Mouse (Mus musculus) cerebellum, postnatal 36 days (tissue): ENCODE measurements at regions not wholly inside any gene's neighbourhood (a gene's known extent, or its start where the extent isn't known, plus 50 kb on each side); places are given as distances from the start of the nearest gene placed in this dataset.

Experiments used
- DNase-seq, 2 experiments: peaks; one replicate each; pipeline ENCODE4 v3.0.0; 2021 to 2022; ENCODE audit warnings: mixed read lengths in 2 of 2

DNA sequence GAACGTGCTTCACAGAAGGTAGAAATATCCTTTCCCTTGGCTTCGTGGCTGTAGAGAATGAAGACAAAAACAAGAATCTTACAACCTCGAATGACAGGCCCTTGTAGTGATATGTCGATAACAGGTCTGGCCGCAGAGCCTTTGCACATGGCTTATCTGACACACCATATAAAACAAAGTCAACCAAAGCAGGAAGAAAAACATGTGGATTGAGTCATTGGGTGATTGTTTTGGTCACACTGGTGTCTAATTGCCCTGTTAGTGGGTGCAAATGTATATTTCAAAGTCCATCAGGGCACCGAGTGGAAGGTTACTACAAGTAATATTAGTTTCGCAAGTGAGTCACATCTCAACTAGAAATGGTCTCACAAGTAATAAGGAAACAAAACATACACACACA is 569.9 kb upstream of the Itga1 start:
- no peak for DNase-seq

DNA sequence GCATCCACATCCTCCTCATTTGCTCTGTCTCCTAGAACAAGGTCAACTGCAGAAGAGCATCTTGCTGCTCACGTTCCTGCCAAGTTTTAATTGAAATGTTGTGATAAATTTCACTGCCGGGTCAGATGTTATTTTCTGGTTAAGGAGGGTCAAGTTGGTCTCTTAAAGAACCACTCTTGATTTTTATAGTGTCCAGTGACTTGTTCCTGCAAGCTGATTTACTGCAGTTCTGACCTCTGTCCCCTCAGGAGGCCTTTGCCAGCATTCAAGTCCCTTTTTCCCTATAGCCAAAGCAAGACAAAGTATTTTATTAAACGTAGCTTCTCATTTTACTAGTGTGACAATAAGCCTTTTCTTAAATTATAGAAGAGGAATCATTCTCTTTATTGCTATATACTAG is 567.8 kb upstream of the Itga1 start:
- DNase-seq = no peak

DNA sequence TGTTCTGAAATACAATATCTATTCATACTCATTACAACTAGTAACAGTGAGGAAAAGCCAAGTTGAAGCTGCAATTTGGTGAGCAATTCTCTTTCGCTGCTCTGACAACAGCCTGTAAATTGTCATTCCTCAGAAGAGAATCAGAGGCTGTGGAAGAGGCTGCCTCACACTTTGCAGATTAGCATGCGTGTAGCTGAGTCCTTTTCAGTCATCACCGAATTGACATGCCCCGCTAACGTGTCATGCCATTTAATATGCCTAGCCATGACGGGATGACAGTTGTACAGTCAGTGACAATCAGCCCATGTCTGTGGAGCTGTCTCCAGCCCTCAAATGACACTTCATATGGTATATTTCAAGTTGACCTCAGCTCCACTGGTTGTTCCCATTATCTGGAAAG is 553.4 kb upstream of the Itga1 start:
- DNase-seq = no peak

DNA sequence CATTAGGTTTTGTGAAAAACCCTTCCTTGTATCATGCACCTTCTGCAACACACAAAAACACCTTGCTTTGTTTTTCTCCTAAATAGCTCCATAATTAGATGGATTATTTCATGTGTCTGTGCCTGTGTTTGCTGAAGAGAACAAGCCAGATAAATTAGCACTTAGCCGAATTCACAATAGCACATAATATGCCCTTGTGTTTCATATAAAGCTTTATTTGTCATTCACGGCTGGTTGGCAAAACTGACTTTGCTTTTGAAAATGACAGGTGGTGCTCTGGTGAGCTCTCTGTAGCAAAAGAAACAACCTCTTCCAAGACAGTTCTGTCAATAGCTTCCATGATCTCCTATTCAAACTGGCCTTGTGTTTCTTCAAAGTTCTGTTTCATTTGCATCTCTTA is 551.2 kb upstream of the Itga1 start:
- DNase-seq = no peak

DNA sequence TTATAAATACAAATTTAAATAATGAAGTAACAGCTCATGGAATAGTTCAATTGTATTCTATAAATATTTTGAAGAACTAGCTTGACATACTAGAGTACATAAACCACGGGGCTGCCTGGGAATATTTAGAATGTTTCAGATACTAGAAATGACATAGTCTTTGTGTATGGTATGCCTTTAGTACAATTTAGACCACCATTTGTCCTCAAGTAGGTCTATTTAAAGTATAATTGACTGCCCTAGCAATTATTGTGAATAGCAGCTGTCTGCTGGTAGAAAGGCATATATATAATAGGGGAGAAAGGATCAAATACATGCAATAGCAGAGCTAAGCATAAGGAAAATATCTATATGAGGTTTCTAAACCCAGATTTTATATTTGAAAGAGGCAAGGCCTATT is 550.6 kb upstream of the Itga1 start:
- no peak for DNase-seq

DNA sequence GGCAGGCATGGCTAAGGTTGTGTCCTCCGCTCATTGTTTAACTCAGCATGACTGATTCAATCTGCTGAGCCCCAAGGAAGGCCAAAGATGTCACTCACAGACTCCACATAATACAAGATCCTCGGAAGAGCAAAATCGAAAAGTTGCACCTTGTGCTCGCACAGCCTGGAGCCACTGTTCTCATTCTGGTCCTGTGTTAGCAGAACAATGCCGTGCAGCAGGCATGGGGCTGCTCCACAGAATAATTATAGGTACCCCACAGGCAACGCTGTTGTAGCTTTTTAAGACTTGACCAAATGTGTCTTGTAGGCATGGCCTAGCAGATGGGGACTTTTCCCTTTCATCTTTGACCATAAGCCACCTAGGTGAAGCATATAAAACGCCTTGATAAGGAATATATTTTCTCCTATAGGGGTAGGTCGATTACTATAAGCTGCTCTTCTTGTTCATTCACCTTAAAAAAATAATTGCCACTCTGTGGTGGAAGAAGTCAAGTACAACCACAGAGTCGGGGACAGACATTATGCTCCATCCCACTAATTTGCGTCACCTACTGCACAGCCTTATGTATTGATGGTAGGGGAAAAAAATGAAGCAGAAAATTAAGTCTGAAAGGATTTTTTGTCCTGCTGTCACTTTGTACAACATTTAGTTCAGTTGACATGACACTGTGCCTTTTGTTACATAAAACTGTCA is 529.8 kb upstream of the Itga1 start:
- no peak for DNase-seq

DNA sequence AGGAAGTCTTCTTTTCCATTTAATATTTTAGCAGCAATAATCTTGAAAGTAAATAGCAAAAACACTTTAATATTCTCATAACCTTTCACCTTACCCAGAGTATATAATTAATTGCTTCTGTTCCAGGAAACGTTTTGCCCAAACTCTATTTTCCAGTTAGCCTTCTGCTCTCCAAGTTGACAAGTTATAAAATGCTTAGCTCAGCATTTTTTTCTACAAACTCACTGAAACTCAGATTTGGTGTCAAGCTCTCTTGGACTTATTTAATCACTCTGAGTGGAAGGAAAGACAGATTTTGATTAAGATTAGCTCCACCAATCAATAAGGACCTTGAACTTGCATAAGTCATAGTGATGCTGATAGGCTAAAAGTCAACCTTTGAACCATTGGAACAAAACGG is 528.8 kb upstream of the Itga1 start:
- DNase-seq = no peak

DNA sequence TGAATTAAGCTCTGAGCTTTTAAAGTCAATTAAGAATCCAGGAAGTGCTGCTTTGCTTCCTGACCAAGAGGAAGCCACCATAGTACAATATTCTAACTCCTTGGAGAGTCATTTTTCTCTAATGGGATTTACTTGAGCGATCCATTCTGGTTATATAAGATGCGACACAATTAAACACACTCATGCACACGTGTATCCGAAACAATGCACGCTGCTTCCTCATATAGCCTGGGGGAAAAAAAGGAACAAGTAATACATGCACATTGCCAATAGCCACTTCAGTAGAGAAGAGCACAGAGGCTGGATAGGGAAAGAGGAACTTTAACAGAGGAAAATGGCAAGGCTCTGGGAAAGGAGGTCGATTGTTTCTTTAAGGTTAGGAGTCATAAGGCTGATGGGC is 511.4 kb upstream of the Itga1 start:
- DNase-seq = no peak

DNA sequence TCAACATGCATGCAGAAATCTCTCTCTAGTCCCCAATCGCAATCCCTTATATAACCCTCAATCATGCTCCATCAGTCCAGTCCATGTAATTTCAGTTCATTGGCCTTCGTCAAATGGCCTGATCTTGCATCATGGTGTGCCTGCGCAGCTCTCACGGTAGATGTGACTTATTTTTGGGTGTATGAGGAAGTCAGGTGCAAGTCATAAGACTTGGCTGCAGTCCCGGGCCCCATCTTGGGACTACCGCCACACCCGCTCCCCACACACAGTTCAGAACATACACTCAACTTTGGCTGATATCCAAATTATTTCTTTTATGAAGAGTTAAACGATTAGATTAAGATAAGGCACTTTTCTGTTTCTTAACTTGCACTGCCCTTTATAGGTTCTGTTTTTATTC is 504.7 kb upstream of the Itga1 start:
- no peak for DNase-seq

DNA sequence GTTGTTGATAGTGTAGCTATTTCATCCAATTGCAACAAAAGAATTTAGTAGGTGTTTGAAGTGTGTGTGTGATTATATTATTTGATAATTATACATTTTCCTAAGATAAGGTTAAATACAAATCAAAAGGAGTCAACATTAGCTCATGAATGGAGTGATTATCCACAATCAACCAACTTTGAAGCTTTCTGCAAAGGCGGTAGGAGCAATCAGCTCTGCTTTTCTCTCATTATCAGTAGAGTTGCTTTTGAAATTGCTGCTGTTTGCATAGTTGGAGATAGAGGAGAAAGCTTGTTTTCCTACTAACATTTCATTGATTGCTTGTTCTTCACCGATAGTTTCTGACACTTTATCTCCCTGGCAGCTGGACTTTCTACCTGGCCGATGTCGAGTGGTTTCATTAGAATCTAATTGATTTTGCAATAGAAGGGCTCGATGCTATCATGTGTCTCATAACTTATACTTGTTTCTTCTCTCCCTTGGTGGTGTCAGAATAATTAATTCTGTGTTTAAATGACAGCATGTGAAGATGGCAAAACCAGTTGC is 493.4 kb upstream of the Itga1 start:
- no peak for DNase-seq

DNA sequence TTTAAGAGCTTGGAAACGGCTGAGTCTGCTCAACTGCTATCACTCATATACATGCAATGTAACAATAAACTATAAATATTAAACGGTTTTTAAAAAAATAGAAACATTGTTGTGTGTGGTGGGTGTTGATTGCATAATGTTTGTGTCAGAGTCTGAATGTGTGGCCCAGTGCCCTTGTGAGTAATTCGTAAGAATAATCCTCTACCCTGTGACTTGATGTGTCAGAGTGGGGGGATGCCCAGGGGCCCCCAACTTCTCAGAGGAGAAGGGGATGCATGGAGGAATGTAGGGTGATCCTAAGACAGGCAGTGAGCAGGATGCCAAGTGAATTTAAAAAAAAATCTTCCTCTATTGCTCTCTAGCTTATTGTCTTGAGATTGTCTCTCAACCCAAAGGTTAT is 474.2 kb upstream of the Itga1 start:
- no peak for DNase-seq

DNA sequence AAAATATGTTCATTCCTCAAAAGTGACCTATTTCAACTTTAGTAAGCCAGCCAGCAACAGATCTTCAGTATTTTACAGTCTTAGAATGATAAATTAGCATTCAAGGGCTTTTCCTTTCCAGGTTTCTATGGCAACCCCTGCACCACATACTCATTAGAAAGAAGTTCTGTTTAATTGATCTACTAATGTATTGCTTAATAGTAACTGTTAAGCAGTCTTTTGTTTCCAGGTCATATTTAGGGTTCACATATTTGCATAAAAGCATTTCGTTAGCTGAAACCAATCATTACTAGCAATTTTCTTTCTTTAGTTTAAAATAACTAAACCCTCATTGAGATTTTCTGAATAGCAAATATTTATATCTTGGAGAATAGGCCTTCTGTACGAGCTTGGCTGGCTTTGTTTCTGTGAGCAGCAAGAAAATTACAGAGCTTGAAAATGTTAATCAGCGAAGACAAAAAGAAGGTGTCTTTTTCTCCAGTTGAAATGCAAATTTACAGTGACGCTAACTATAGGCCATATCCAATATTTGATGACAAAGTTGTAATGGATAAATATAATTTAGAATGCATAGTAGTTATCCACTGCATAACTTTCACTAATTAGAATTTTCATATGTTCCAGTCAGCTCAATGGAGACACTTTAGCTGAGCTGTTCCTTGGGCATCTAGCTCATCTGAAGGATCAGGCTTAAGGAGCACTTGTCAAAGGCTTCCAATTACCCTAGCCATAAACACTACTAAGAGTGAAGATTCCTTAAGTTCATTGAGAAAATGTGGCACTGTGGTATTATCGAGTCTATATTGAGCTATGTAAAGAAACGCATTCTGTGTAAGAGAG is 473.5 kb upstream of the Itga1 start:
- no peak for DNase-seq

DNA sequence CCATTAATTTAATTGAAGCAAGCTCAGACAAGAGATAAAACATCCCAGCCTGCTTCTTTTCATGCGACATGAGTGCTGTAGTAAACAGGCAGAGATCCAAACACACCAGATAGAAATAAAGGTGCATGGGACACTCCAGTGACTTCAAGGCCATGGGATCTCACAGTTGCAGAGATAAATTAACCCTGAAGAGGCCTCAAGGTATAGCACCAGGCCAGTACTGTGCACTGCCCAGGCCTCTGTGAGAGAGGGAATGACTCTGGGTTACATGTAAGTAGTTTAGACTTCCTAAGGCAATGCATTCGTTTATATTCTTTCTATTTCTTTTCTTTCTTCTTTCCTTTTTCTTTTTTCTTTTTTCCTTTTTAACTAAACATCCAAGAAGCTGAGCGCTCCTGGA is 439.4 kb upstream of the Itga1 start:
- no peak for DNase-seq

DNA sequence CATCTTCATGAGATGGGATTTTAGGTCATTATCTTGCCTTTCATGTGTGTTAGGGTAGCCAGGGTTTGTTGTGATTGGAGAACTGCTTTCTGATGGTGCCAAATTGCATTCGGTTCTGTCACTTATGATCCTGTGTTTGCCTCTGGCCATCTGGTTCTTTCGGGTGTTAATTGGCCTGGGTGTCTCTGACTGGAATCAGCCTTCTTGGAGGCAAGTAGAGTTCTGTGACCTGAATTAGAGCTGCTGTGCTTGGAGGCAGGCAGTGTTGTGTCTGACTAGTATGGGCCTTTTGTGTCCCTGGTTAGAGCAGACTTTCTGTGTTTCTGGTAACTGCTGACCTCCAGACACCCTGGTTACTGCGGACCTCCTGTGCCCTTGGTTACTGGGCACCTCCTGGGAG is 434.1 kb upstream of the Itga1 start:
- no peak for DNase-seq

DNA sequence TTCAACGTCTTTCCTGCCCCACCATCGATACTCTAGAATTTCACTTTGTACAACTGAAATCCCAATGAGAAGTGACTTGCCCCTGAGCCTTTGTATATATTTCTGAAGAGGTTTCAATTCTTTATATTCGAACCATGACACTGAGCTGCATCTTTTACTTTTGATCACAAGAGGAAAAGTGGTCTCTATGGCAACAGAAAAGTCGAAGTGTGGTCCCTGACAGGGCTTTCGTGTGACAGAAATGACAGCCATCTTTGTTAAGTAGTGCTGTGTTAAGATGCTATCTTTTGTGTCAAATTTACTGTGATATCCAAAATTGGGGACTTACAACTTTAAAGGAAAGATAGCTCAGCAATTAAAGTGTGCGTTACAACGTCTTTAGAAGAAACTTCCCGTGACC is 412.1 kb upstream of the Itga1 start:
- no peak for DNase-seq

DNA sequence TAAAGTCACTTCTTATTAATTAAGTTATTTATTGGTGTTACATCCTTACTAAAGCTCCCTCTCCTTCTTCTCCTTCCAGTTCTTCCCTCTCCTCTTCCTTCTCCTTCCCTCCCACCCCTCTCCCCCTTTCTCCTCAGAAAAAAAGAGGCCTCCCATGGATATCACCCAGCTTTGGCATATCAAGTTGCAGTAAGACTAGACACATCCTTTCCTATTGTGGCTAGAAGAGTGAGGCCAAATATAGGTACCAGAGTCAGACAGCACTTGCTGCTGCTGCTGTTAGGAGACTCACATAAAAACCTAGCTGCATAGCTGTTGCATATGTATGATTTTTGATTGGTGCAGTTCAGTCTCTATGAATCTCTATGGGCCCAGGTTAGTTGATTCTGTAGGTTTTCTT is 410.4 kb upstream of the Itga1 start:
- no peak for DNase-seq

DNA sequence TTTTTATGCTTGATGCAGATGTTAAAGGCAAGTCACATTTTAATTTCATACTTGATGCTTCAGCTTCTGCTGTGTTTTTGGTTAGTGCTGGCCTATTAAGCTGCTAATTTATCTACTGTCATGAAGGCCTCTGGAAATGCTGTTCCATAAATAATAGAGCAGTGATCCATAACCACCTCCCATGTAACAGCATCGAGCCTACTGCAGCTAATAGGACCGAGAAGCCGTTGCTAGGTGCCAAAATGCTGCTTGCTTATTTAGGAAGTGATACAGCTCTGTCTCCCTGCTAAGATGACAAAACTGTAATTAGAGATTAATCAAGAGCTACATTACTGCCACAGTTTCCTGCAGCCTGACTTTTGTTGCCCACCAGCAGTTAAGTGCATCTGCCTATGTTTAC is 406.9 kb upstream of the Itga1 start:
- DNase-seq = no peak

DNA sequence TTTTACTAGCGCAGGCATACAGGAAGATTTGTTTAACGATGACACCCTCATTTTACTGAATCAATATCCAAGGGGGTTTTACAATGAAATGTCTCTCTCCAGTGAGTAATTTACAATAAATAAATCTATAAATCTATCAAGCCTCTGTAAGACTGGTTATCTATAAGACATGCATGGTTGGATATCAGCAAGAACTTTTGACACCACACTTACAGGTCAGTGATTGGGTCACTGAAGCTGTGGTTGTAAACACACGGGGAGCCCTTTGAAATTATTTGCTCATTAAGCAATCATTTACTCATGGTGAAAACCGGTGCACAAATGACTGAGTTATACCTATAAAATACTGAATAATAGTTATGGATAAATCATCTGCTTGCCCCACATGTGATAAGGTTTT is 392.6 kb upstream of the Itga1 start:
- no peak for DNase-seq

DNA sequence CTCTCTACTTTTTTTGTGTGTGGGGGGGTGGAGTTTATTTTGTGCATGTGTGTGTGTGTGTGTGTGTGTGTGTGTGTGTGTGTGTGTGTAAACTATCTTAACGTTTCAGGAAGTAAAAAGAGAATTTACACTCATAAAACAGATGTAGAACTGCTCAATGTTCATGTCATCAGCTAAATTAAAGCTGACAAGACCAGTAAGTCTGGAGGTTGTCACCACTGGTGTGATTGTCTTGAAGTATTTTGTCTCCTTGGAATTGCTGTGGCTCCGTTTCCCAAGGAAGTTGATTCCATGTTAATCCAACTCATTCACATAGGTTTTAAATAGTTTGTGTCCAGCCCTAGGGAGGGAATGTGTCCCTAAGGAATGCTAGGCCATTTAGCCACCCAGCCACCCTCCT is 374.1 kb upstream of the Itga1 start:
- no peak for DNase-seq

DNA sequence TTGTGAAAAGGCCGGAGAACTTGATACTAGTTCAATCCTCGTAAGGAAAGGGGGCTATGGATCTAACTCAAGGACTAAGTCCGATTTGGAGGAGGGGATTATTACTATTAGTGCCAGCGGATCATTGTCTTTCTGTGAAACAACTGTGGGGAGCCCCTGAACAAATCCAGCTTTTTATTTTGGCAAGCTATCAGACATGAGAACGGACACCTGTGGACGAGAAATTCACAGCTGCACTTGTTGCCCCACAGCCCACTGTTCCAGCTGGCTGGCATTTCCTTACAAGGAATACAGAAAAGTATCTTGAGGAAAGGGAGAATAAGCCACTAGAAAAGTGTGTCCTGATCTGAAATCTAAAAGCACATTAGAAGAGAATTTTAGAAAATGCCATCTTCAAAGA is 363.9 kb upstream of the Itga1 start:
- no peak for DNase-seq

DNA sequence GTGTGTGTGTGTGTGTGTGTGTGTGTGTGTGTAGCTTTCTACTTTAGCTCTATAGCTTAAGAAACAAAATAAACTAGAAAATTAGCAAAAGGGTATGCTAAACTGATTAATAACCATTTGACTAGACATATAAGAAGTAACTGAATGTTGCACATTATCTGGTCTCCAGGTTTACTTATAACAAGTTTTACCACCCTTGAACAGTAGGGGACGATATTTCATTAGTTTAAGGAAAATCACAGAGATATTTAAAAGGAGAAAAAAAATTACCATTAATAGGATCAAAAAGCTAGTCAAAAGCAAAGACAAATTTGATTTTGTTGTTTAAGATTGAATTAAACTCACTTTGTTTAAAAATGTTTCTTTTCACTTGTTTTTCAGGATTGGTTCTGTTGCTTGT is 349.5 kb upstream of the Itga1 start:
- no peak for DNase-seq

DNA sequence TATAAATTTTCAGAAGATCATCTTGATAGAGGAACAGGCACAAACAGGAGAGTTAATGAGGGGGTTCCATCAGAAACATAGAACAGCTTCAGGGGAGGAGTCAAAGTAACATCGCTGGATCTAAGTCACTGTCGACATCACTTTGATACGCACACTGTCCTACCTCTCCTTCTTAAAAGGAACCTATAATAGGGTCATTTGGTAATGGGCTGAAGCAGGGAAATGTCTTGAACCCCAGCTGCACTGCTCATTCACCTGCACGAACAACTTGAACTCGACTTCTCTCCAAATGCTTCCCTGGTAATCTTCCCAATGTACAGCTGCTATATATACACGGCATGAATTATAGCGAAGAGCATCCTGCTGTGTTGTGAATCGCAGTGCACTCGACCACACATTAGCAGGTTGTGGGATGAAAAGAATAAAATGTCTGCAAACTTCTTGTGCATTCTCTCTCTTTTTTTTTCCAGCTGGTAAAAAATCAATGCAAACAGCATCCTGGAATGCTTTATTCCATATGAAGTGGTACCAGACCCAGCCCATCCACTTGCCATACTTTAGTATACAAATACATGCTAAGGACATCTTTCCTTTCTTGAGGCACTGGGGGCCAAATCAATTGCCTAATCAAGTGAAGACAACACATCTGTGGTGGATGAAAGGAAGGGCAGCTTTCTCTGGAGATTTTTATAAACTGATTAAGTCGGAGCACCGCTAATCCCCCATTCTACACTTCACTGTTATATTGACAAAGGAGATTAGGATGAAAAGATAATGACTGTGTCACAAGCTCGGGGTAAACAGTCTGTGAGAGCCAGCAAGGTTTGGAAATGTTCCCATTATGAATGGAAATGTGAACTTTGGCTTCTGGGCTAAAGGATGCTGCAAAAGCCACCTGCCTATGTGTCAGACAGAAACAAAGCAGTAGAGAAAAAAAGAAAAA is 325.6 kb upstream of the Itga1 start:
- DNase-seq = no peak
